Mouse (Mus musculus): Measurements from ENCODE around the gene Zfp457. TPM values are rescaled to one million over a fixed set of nuclear protein-coding genes. Genes with fewer than 3 reads are reported as not detected.

Gene Zfp457
- polyA plus RNA-seq, 1 experiment from 2014 or later = not detected

GRCm38 (mm10) chr13:67268568-67269369, 37.5 kb downstream of the Zfp457 start:
- ATAC-seq (ENCODE audit: insufficient read depth) (peak; percentile 98), DNase-seq (peak; percentile 88)
- Histone ChIP-seq H3K9ac (peak overlapping the region; percentile 67), H3K4me3 (ENCODE audit: low read depth, low read length) (peak overlapping the region; percentile 64), H3K9me3 (ENCODE audit: low read depth, low read length) (no peaks in the 10 kb centered on the region), H3K27ac (ENCODE audit: low read depth) (no peak overlapping the region), H3K4me2 (peak overlapping the region; percentile 71), H3K36me3 (ENCODE audit: insufficient read depth) (no peaks in the 10 kb centered on the region), H3K27me3 (ENCODE audit: insufficient read depth, low read length) (no peaks in the 10 kb centered on the region), H3K4me1 (ENCODE audit: insufficient read depth) (no peaks in the 10 kb centered on the region)
- no peak for TF ChIP-seq CTCF (IDR thresholded peaks at IDR 0.05; ENCODE audit: low read depth)
- WGBS = 6% methylated on average over 18 of the region's 18 CpGs

Other genes starting within 250 kb of the Zfp457 start
- gene Zfp712, start 245.3 kb downstream of the Zfp457 start, polyA plus RNA-seq (2014; fragmentation: Nextera tagmentation; extraction: Ambion mirVana) = 3.6 and 4.3 TPM in 2 replicates
- gene Zfp708, start 208.5 kb downstream of the Zfp457 start, polyA plus RNA-seq (2014; fragmentation: Nextera tagmentation; extraction: Ambion mirVana) = 6.5 and 6.9 TPM in 2 replicates
- 3.4 and 3.5 TPM in 2 replicates for gene Gm28557, start 197.9 kb downstream of the Zfp457 start, polyA plus RNA-seq (2014; fragmentation: Nextera tagmentation; extraction: Ambion mirVana)
- gene Rslcan18, start 190.2 kb downstream of the Zfp457 start, polyA plus RNA-seq (2014; fragmentation: Nextera tagmentation; extraction: Ambion mirVana) = 0.26 and 0.28 TPM in 2 replicates
- 2.1 and 2.6 TPM in 2 replicates for gene Zfp759, start 184.8 kb downstream of the Zfp457 start, polyA plus RNA-seq (2014; fragmentation: Nextera tagmentation; extraction: Ambion mirVana)
- gene Rsl1, start 133.3 kb downstream of the Zfp457 start, polyA plus RNA-seq (2014; fragmentation: Nextera tagmentation; extraction: Ambion mirVana) = 5.1 and 7.3 TPM in 2 replicates
- gene Zfp455, start 112.0 kb downstream of the Zfp457 start, polyA plus RNA-seq (2014; fragmentation: Nextera tagmentation; extraction: Ambion mirVana) = 0.83 and 1.3 TPM in 2 replicates
- gene Zfp458, start 28.0 kb downstream of the Zfp457 start, polyA plus RNA-seq (2014; fragmentation: Nextera tagmentation; extraction: Ambion mirVana) = 1.7 TPM in 2 replicates
- gene Zfp595, start 26.1 kb upstream of the Zfp457 start, polyA plus RNA-seq (2014; fragmentation: Nextera tagmentation; extraction: Ambion mirVana) = 2.9 and 3.1 TPM in 2 replicates
- gene Gm28044, start 54.1 kb upstream of the Zfp457 start, polyA plus RNA-seq (2014; fragmentation: Nextera tagmentation; extraction: Ambion mirVana) = 0.67 TPM in 1 of 2 replicates, not detected in the other
- 1.3 and 1.6 TPM in 2 replicates for gene Zfp953, start 54.1 kb upstream of the Zfp457 start, polyA plus RNA-seq (2014; fragmentation: Nextera tagmentation; extraction: Ambion mirVana)
- 0.28 and 0.37 TPM in 2 replicates for gene Gm28041, start 69.2 kb upstream of the Zfp457 start, polyA plus RNA-seq (2014; fragmentation: Nextera tagmentation; extraction: Ambion mirVana)
- 1.8 and 2.2 TPM in 2 replicates for gene Zfp456, start 69.3 kb upstream of the Zfp457 start, polyA plus RNA-seq (2014; fragmentation: Nextera tagmentation; extraction: Ambion mirVana)
- gene Zfp429, start 93.3 kb upstream of the Zfp457 start, polyA plus RNA-seq (2014; fragmentation: Nextera tagmentation; extraction: Ambion mirVana) = 5.8 and 6.6 TPM in 2 replicates
- gene Zfp459, start 114.9 kb upstream of the Zfp457 start, polyA plus RNA-seq (2014; fragmentation: Nextera tagmentation; extraction: Ambion mirVana) = 1.0 and 1.2 TPM in 2 replicates
- 10.1 and 11.5 TPM in 2 replicates for gene Zfp874a, start 145.1 kb upstream of the Zfp457 start, polyA plus RNA-seq (2014; fragmentation: Nextera tagmentation; extraction: Ambion mirVana)
- gene Zfp874b, start 177.8 kb upstream of the Zfp457 start, polyA plus RNA-seq (2014; fragmentation: Nextera tagmentation; extraction: Ambion mirVana) = 2.4 and 2.8 TPM in 2 replicates
- gene Zfp58, start 194.1 kb upstream of the Zfp457 start, polyA plus RNA-seq (2014; fragmentation: Nextera tagmentation; extraction: Ambion mirVana) = 12.7 and 13.1 TPM in 2 replicates
- 0.30 TPM in 1 of 2 replicates, not detected in the other for gene Gm26965, start 219.7 kb upstream of the Zfp457 start, polyA plus RNA-seq (2014; fragmentation: Nextera tagmentation; extraction: Ambion mirVana)
- gene Zfp87, start 219.7 kb upstream of the Zfp457 start, polyA plus RNA-seq (2014; fragmentation: Nextera tagmentation; extraction: Ambion mirVana) = 20.5 and 24.3 TPM in 2 replicates
- gene Zfp748, start 247.3 kb upstream of the Zfp457 start, polyA plus RNA-seq (2014; fragmentation: Nextera tagmentation; extraction: Ambion mirVana) = 16.0 and 16.5 TPM in 2 replicates

All from lung, embryonic 14.5 days (tissue).